In genomic region chr11:50441637-50442036, GRCm38 (mm10) we compare ENCODE assay signal across 9 mouse cellular contexts. TPM values are rescaled to one million over a fixed set of nuclear protein-coding genes. Genes with fewer than 3 reads are reported as not detected.
DNase-seq lines count a peak whose midpoint lies in the region; ATAC-seq lines count a peak whose summit lies in the region.
"Had no signal": no experiment of that assay in that cellular context is flagged by ENCODE, and none has a peak within 500 bp of the region (broad histone marks: within the 10 kb centered on the region; RNA-seq: fewer than 3 reads in every experiment).

No protein-coding gene starts in this region.

- ATAC-seq in CD4-positive, CD25-positive, alpha-beta regulatory T cell, adult 4 months = no peak
- ATAC-seq: midbrain, embryonic 15.5 days had no signal

- intact Hi-C loops in left cerebral cortex, postnatal 10 days (cut with DNase I) = loop anchor here (5.0 kb wide), 1 partner anchor 146 kb away; no protein-coding TSS in a partner anchor

- peak; percentile 68 to 70 for DNase-seq in layer of hippocampus, adult 8-10 months (ENCODE audit: low spot score in 2 of 2)
- DNase-seq in layer of hippocampus, postnatal 14 days (ENCODE audit: low spot score in 2 of 2) = no peak
- DNase-seq in frontal cortex, adult 2 months (ENCODE audit: extremely low spot score in 1 of 2, low spot score in 1 of 2) = peak; percentile 71 to 78
- peak; percentile 42 to 48 for DNase-seq in left cerebral cortex, postnatal 10 days (ENCODE audit: extremely low spot score in 1 of 2, low spot score in 2 of 2)
- peak; percentile 54 for DNase-seq in right cerebral cortex, postnatal 14 days
- no peak for DNase-seq in testis, postnatal 10 days (ENCODE audit: low spot score)
- no peak for DNase-seq in embryo, embryonic 9.5 days (ENCODE audit: extremely low spot score)

RNA-seq across cellular contexts. Expression of gene Rufy1, which starts 10.7 kb away (rescaled TPM):
- 10 to 100 TPM; 29.6 to 33.1 (median 32.7) TPM for total RNA-seq in layer of hippocampus, adult 8-10 months (2022)
- total RNA-seq in layer of hippocampus, postnatal 14 days (2021) = 10 to 100 TPM; 22.8 to 24.4 TPM
- polyA plus RNA-seq in frontal cortex, adult 2 months (2012; rRNA removed) = 41.5 and 43.6 TPM in 2 replicates
- 10 to 100 TPM; 20.6 to 22.5 TPM for total RNA-seq in left cerebral cortex, postnatal 10 days (2021)
- 10 to 100 TPM; 11.9 to 15.4 TPM for polyA plus RNA-seq in CD4-positive, CD25-positive, alpha-beta regulatory T cell, adult 4 months (2017; shearing (Covaris generic))

Comparison
In these comparisons a context has a peak if more than half of its experiments do, and no peak if none do; other contexts are left out.
1. DNase-seq: peak in layer of hippocampus, adult 8-10 months (2 of 2), frontal cortex, adult 2 months (2 of 2), left cerebral cortex, postnatal 10 days (2 of 2) and right cerebral cortex, postnatal 14 days (single experiment); none in layer of hippocampus, postnatal 14 days (0 of 2), testis, postnatal 10 days (single experiment) and embryo, embryonic 9.5 days (single experiment).